ENCODE assay signal across 8 mouse cellular contexts in genomic region chr19:4018743-4019583, GRCm38 (mm10). TPM values are rescaled to one million over a fixed set of nuclear protein-coding genes. Genes with fewer than 3 reads are reported as not detected.
DNase-seq lines count a peak whose midpoint lies in the region; ATAC-seq and TF ChIP-seq lines count a peak whose summit lies in the region.

No protein-coding gene starts in this region.

- intact Hi-C loops in gastrocnemius, adult 2 months (cut with DNase I): loop anchor here (1.0 to 5.0 kb wide), 3 partner anchors 29 to 208 kb away; partner anchors contain the start of genes Cdk2ap2 and Pitpnm1
- intact Hi-C loops in left cerebral cortex, adult 2 months (cut with DNase I): loop anchor here (1.0 to 5.0 kb wide), 3 partner anchors 29 to 208 kb away; partner anchors contain the start of gene Gpr152

- WGBS in hindbrain, postnatal 0 days: 19% methylated on average over 18 of the region's 18 CpGs

- peak; percentile 96 for TF ChIP-seq CTCF in gastrocnemius, adult 2 months (IDR thresholded peaks at IDR 0.05)
- peak; percentile 84 for TF ChIP-seq CTCF in hindbrain, postnatal 0 days (IDR thresholded peaks at IDR 0.05; ENCODE audit: low read depth)
- TF ChIP-seq CTCF in left cerebral cortex, adult 2 months (IDR thresholded peaks at IDR 0.05): peak; percentile 91

- H3K9ac ChIP-seq in hindbrain, postnatal 0 days (replicated peaks; ENCODE audit: low read length): no peak overlapping the region

- peak; percentile 86 to 95 for DNase-seq in adrenal gland, adult (ENCODE audit: inconsistent age in 2 of 2, low spot score in 1 of 2)
- DNase-seq in gastrocnemius, adult 2 months: peak; percentile 89
- DNase-seq in hindbrain, postnatal 0 days (ENCODE audit: low spot score): peak; percentile 92
- peak; percentile 68 to 75 for DNase-seq in left cerebral cortex, adult 2 months (ENCODE audit: extremely low spot score in 1 of 2, low spot score in 2 of 2)
- peak; percentile 63 for DNase-seq in right cerebral cortex, postnatal 14 days

- no peaks in the 10 kb centered on the region for H3K4me1 ChIP-seq in hindbrain, postnatal 0 days (ENCODE audit: insufficient read depth, low read length)

- peak; percentile 96 for ATAC-seq in common myeloid progenitor, adult 5-6 weeks (replicated peaks; ENCODE audit: low read depth, poor library complexity, severe bottlenecking)
- peak; percentile 93 for ATAC-seq in hindbrain, postnatal 0 days
- peak; percentile 96 for ATAC-seq in megakaryocyte, adult 5-6 weeks (ENCODE audit: poor library complexity, severe bottlenecking)
- ATAC-seq in activated CD4-positive, CD25-positive, alpha-beta regulatory T cell, adult 4 months: no peak

- no peaks in the 10 kb centered on the region for H3K9me3 ChIP-seq in hindbrain, postnatal 0 days (ENCODE audit: low read length)

- no peaks in the 10 kb centered on the region for H3K36me3 ChIP-seq in hindbrain, postnatal 0 days (ENCODE audit: insufficient read depth, low read length)

- H3K4me2 ChIP-seq in hindbrain, postnatal 0 days (ENCODE audit: low read depth, low read length): no peak overlapping the region

- peak overlapping the region; percentile 77 for H3K27ac ChIP-seq in gastrocnemius, adult 2 months
- 0 out of 2 replicates have a peak overlapping the region, but pooled peaks have one; percentile 41 for H3K27ac ChIP-seq in hindbrain, postnatal 0 days
- H3K27ac ChIP-seq in left cerebral cortex, adult 2 months: peak overlapping the region; percentile 53; the same call in 1 of the 2 replicates

- H3K4me3 ChIP-seq in gastrocnemius, adult 2 months: peak overlapping the region; percentile 47
- H3K4me3 ChIP-seq in hindbrain, postnatal 0 days (ENCODE audit: low read length): no peak overlapping the region
- no peak overlapping the region for H3K4me3 ChIP-seq in left cerebral cortex, adult 2 months

- H3K27me3 ChIP-seq in hindbrain, postnatal 0 days (ENCODE audit: insufficient read depth, low read length): no peaks in the 10 kb centered on the region

RNA-seq across cellular contexts. Expression of gene Ndufv1, which starts 6.4 kb away (rescaled TPM):
- 199 and 200 TPM in 2 replicates for total RNA-seq in common myeloid progenitor, adult 5-6 weeks (2017)
- 100 to 1,000 TPM; 399 to 553 TPM for total RNA-seq in gastrocnemius, adult 2 months (2021)
- total RNA-seq in hindbrain, postnatal 0 days (2014; rRNA removed): 160 and 203 TPM in 2 replicates
- polyA plus RNA-seq in hindbrain, postnatal 0 days (2015; fragmentation: Nextera tagmentation; extraction: Ambion mirVana): 285 and 291 TPM in 2 replicates
- 100 to 1,000 TPM; 242 to 257 TPM for total RNA-seq in left cerebral cortex, adult 2 months (2021)
- 82.1 and 103 TPM in 2 replicates for total RNA-seq in megakaryocyte, adult 5-6 weeks (2015)
- 151 and 169 TPM in 2 replicates for total RNA-seq in megakaryocyte, adult 5-6 weeks (2017)
- polyA plus RNA-seq in activated CD4-positive, CD25-positive, alpha-beta regulatory T cell, adult 4 months (2017; shearing (Covaris generic)): 100 to 1,000 TPM; 129 to 134 TPM

RNA-seq across cellular contexts. Expression of gene Doc2g, which starts 15.8 kb away (rescaled TPM):
- 0.41 and 3.6 TPM in 2 replicates for total RNA-seq in common myeloid progenitor, adult 5-6 weeks (2017)
- total RNA-seq in gastrocnemius, adult 2 months (2021): 1 to 10 TPM in 1 of 2 experiments, under 1 TPM in 1; 0.56 to 2.6 TPM
- 3.7 and 3.9 TPM in 2 replicates for total RNA-seq in hindbrain, postnatal 0 days (2014; rRNA removed)
- 3.5 and 3.7 TPM in 2 replicates for polyA plus RNA-seq in hindbrain, postnatal 0 days (2015; fragmentation: Nextera tagmentation; extraction: Ambion mirVana)
- total RNA-seq in left cerebral cortex, adult 2 months (2021): 1 to 10 TPM; 4.8 to 5.9 TPM
- total RNA-seq in megakaryocyte, adult 5-6 weeks (2015): 1.2 and 1.5 TPM in 2 replicates
- total RNA-seq in megakaryocyte, adult 5-6 weeks (2017): 0.18 and 0.37 TPM in 2 replicates
- polyA plus RNA-seq in activated CD4-positive, CD25-positive, alpha-beta regulatory T cell, adult 4 months (2017; shearing (Covaris generic)): 1 to 10 TPM in 1 of 2 experiments, under 1 TPM in 1; 0.45 to 1.5 TPM

RNA-seq across cellular contexts. Expression of gene Gm49405, which starts 18.5 kb away (rescaled TPM):
- total RNA-seq in common myeloid progenitor, adult 5-6 weeks (2017): 0.10 and 1.4 TPM in 2 replicates
- under 1 TPM; 0.33 to 0.56 TPM for total RNA-seq in gastrocnemius, adult 2 months (2021)
- total RNA-seq in hindbrain, postnatal 0 days (2014; rRNA removed): 2.5 and 3.5 TPM in 2 replicates
- 2.1 and 2.2 TPM in 2 replicates for polyA plus RNA-seq in hindbrain, postnatal 0 days (2015; fragmentation: Nextera tagmentation; extraction: Ambion mirVana)
- 1 to 10 TPM; 1.8 TPM for total RNA-seq in left cerebral cortex, adult 2 months (2021)
- total RNA-seq in megakaryocyte, adult 5-6 weeks (2015): 0.45 TPM in 1 of 2 replicates, not detected in the other
- total RNA-seq in megakaryocyte, adult 5-6 weeks (2017): 0.28 and 1.2 TPM in 2 replicates
- under 1 TPM; 0.19 to 0.42 TPM for polyA plus RNA-seq in activated CD4-positive, CD25-positive, alpha-beta regulatory T cell, adult 4 months (2017; shearing (Covaris generic))

RNA-seq across cellular contexts. Expression of gene Nudt8, which starts 18.6 kb away (rescaled TPM):
- 7.9 and 22.1 TPM in 2 replicates for total RNA-seq in common myeloid progenitor, adult 5-6 weeks (2017)
- total RNA-seq in gastrocnemius, adult 2 months (2021): 10 to 100 TPM; 19.2 to 31.9 TPM
- total RNA-seq in hindbrain, postnatal 0 days (2014; rRNA removed): 23.5 and 29.1 TPM in 2 replicates
- polyA plus RNA-seq in hindbrain, postnatal 0 days (2015; fragmentation: Nextera tagmentation; extraction: Ambion mirVana): 25.9 and 26.0 TPM in 2 replicates
- 10 to 100 TPM in 1 of 2 experiments, 1 to 10 TPM in 1; 8.3 to 10.2 TPM for total RNA-seq in left cerebral cortex, adult 2 months (2021)
- 8.6 and 13.4 TPM in 2 replicates for total RNA-seq in megakaryocyte, adult 5-6 weeks (2015)
- 4.9 and 5.7 TPM in 2 replicates for total RNA-seq in megakaryocyte, adult 5-6 weeks (2017)
- 10 to 100 TPM; 17.3 to 17.8 TPM for polyA plus RNA-seq in activated CD4-positive, CD25-positive, alpha-beta regulatory T cell, adult 4 months (2017; shearing (Covaris generic))

RNA-seq across cellular contexts. Expression of gene Gstp1, which starts 18.8 kb away (rescaled TPM):
- total RNA-seq in common myeloid progenitor, adult 5-6 weeks (2017): 82.5 and 95.6 TPM in 2 replicates
- 100 to 1,000 TPM; 386 to 408 TPM for total RNA-seq in gastrocnemius, adult 2 months (2021)
- 317 and 335 TPM in 2 replicates for total RNA-seq in hindbrain, postnatal 0 days (2014; rRNA removed)
- 575 and 599 TPM in 2 replicates for polyA plus RNA-seq in hindbrain, postnatal 0 days (2015; fragmentation: Nextera tagmentation; extraction: Ambion mirVana)
- 100 to 1,000 TPM; 299 to 324 TPM for total RNA-seq in left cerebral cortex, adult 2 months (2021)
- 257 and 287 TPM in 2 replicates for total RNA-seq in megakaryocyte, adult 5-6 weeks (2015)
- total RNA-seq in megakaryocyte, adult 5-6 weeks (2017): 69.5 and 80.2 TPM in 2 replicates
- polyA plus RNA-seq in activated CD4-positive, CD25-positive, alpha-beta regulatory T cell, adult 4 months (2017; shearing (Covaris generic)): 100 to 1,000 TPM; 481 to 485 TPM
